Mouse (Mus musculus) forebrain, embryonic 10.5 days (tissue): ENCODE data around the gene Pard3. TPM values are rescaled to one million over a fixed set of nuclear protein-coding genes. Genes with fewer than 3 reads are reported as not detected.

Experiments used
- DNase-seq: peaks from one replicate; pipeline ENCODE4 v3.0.0-alpha.2; 2017; ENCODE audit warnings: low spot score; ENCODE audit errors: extremely low spot score
- H3K27ac ChIP-seq: fragments of 300-500 bp; sonication (generic); 2 replicates; pipeline ENCODE4 v1.5.1; 2016; ENCODE audit warnings: mild to moderate bottlenecking
- H3K27me3 ChIP-seq: fragments of 300-500 bp; sonication (generic); 2 replicates; pipeline ENCODE4 v1.6.1; 2016; ENCODE audit warnings: mild to moderate bottlenecking; ENCODE audit not compliant: poor library complexity, severe bottlenecking
- H3K36me3 ChIP-seq: fragments of 300-500 bp; sonication (generic); replicated peaks from 2 replicates; pipeline ENCODE4 v1.6.1; 2016; ENCODE audit warnings: mild to moderate bottlenecking, moderate library complexity
- H3K4me1 ChIP-seq: fragments of 300-500 bp; sonication (generic); 2 replicates; pipeline ENCODE4 v1.6.1; 2016
- H3K4me3 ChIP-seq: fragments of 300-500 bp; sonication (generic); 2 replicates; pipeline ENCODE4 v1.5.1; 2016; ENCODE audit warnings: mild to moderate bottlenecking, moderate library complexity
- H3K9me3 ChIP-seq: fragments of 300-500 bp; sonication (generic); 2 replicates; pipeline ENCODE4 v1.6.1; 2016; ENCODE audit warnings: mild to moderate bottlenecking, moderate library complexity
- WGBS: fragments of 180-500 bp; shearing (Covaris S2); methylation state at CpG from one replicate; pipeline ENCODE4 v1.1.7; 2016; 5-methylcytosine and 5-hydroxymethylcytosine counted together
- polyA plus RNA-seq: library from polyadenylated mRNA; unstranded; fragments of >200 nt; fragmentation: Nextera tagmentation; extraction: Ambion mirVana; gene quantifications from 2 replicates; pipeline ENCODE4 v1.2.1, GENCODE M21; 2016

The Pard3 gene
- polyA plus RNA-seq, 1 experiment from 2014 or later: 27.3 TPM

- peaks cover 18% of the 10 kb centered on the region for H3K4me1 ChIP-seq
- WGBS: 88% methylated on average over 5 of the region's 5 CpGs
- no peak for DNase-seq
- no peak overlapping the region for H3K4me3 ChIP-seq
- H3K27me3 ChIP-seq: no peaks in the 10 kb centered on the region
- H3K36me3 ChIP-seq: no peaks in the 10 kb centered on the region
- no peak overlapping the region for H3K27ac ChIP-seq
- H3K9me3 ChIP-seq: no peaks in the 10 kb centered on the region
Observed at GRCm38 (mm10) chr8:127300493-127300892, 236.8 kb downstream of the Pard3 start.

GRCm38 (mm10) chr8:127302847-127303445 lies 239.3 kb downstream of the Pard3 start:
- DNase-seq: no peak
- Histone ChIP-seq H3K4me3 (no peak overlapping the region), H3K36me3 (no peaks in the 10 kb centered on the region), H3K27me3 (no peaks in the 10 kb centered on the region), H3K9me3 (no peaks in the 10 kb centered on the region), H3K4me1 (no peaks in the 10 kb centered on the region), H3K27ac (no peak overlapping the region)
- 93% methylated on average over 6 of the region's 6 CpGs for WGBS

GRCm38 (mm10) chr8:127307026-127307425 lies 243.3 kb downstream of the Pard3 start:
- Histone ChIP-seq H3K9me3 (no peaks in the 10 kb centered on the region), H3K4me3 (no peak overlapping the region), H3K4me1 (no peaks in the 10 kb centered on the region), H3K36me3 (no peaks in the 10 kb centered on the region), H3K27me3 (no peaks in the 10 kb centered on the region), H3K27ac (no peak overlapping the region)
- WGBS: 83% methylated on average over 5 of the region's 5 CpGs
- DNase-seq: no peak

- H3K4me1 ChIP-seq: no peaks in the 10 kb centered on the region
- no peak overlapping the region for H3K27ac ChIP-seq
- WGBS: 75% methylated on average over 1 of the region's 1 CpGs
- H3K9me3 ChIP-seq: no peaks in the 10 kb centered on the region
- no peaks in the 10 kb centered on the region for H3K27me3 ChIP-seq
- DNase-seq: no peak
- H3K36me3 ChIP-seq: no peaks in the 10 kb centered on the region
- no peak overlapping the region for H3K4me3 ChIP-seq
Observed at GRCm38 (mm10) chr8:127309363-127309762, 245.7 kb downstream of the Pard3 start.

GRCm38 (mm10) chr8:127315811-127316210 lies 252.1 kb downstream of the Pard3 start:
- H3K4me3 ChIP-seq: no peak overlapping the region
- no peaks in the 10 kb centered on the region for H3K27me3 ChIP-seq
- H3K27ac ChIP-seq: no peak overlapping the region
- no peak for DNase-seq
- WGBS: 63% methylated on average over 1 of the region's 1 CpGs
- no peaks in the 10 kb centered on the region for H3K4me1 ChIP-seq
- H3K9me3 ChIP-seq: no peaks in the 10 kb centered on the region
- H3K36me3 ChIP-seq: no peaks in the 10 kb centered on the region

- 88% methylated on average over 1 of the region's 1 CpGs for WGBS
- H3K4me1 ChIP-seq: no peaks in the 10 kb centered on the region
- H3K9me3 ChIP-seq: no peaks in the 10 kb centered on the region
- H3K36me3 ChIP-seq: no peaks in the 10 kb centered on the region
- no peak overlapping the region for H3K4me3 ChIP-seq
- no peak for DNase-seq
- H3K27ac ChIP-seq: no peak overlapping the region
- no peaks in the 10 kb centered on the region for H3K27me3 ChIP-seq
Observed at GRCm38 (mm10) chr8:127317914-127318313, 254.2 kb downstream of the Pard3 start.

- Histone ChIP-seq H3K27ac (no peak overlapping the region), H3K4me1 (no peaks in the 10 kb centered on the region), H3K4me3 (no peak overlapping the region), H3K36me3 (no peaks in the 10 kb centered on the region), H3K27me3 (no peaks in the 10 kb centered on the region), H3K9me3 (no peaks in the 10 kb centered on the region)
- DNase-seq: no peak
- 91% methylated on average over 7 of the region's 7 CpGs for WGBS
Observed at GRCm38 (mm10) chr8:127318377-127319159, 254.9 kb downstream of the Pard3 start.

GRCm38 (mm10) chr8:127320930-127321329 lies 257.2 kb downstream of the Pard3 start:
- H3K36me3 ChIP-seq: no peaks in the 10 kb centered on the region; the same call in 1 of the 2 replicates
- 92% methylated on average over 5 of the region's 5 CpGs for WGBS
- DNase-seq: no peak
- 0 out of 2 replicates have a peak, but pooled peaks cover 12% of the 10 kb centered on the region for H3K4me1 ChIP-seq
- no peaks in the 10 kb centered on the region for H3K9me3 ChIP-seq
- no peak overlapping the region for H3K4me3 ChIP-seq
- no peak overlapping the region for H3K27ac ChIP-seq
- H3K27me3 ChIP-seq: no peaks in the 10 kb centered on the region

GRCm38 (mm10) chr8:127323583-127324360 lies 260.1 kb downstream of the Pard3 start:
- Histone ChIP-seq H3K27ac (no peak overlapping the region), H3K36me3 (no peaks in the 10 kb centered on the region; the same call in 1 of the 2 replicates), H3K9me3 (no peaks in the 10 kb centered on the region), H3K4me1 (0 out of 2 replicates have a peak, but pooled peaks cover 12% of the 10 kb centered on the region), H3K27me3 (no peaks in the 10 kb centered on the region), H3K4me3 (no peak overlapping the region)
- WGBS: 94% methylated on average over 10 of the region's 10 CpGs
- no peak for DNase-seq

GRCm38 (mm10) chr8:127324836-127325570 lies 261.3 kb downstream of the Pard3 start:
- WGBS: 70% methylated on average over 3 of the region's 3 CpGs
- no peak for DNase-seq
- peaks cover 14% of the 10 kb centered on the region for H3K4me1 ChIP-seq
- no peaks in the 10 kb centered on the region for H3K9me3 ChIP-seq
- no peaks in the 10 kb centered on the region for H3K27me3 ChIP-seq
- H3K36me3 ChIP-seq: no peaks in the 10 kb centered on the region; the same call in 1 of the 2 replicates
- H3K27ac ChIP-seq: no peak overlapping the region
- no peak overlapping the region for H3K4me3 ChIP-seq

- Histone ChIP-seq H3K4me1 (peaks cover 22% of the 10 kb centered on the region), H3K4me3 (no peak overlapping the region), H3K27me3 (no peaks in the 10 kb centered on the region), H3K36me3 (no peaks in the 10 kb centered on the region; the same call in 1 of the 2 replicates), H3K9me3 (no peaks in the 10 kb centered on the region), H3K27ac (no peak overlapping the region)
- no peak for DNase-seq
- WGBS: 69% methylated on average over 5 of the region's 5 CpGs
Observed at GRCm38 (mm10) chr8:127325749-127326148, 262.1 kb downstream of the Pard3 start.
